Mouse (Mus musculus) embryonic fibroblast, embryonic 13.5 days (primary cell): Measurements from ENCODE around the gene Tmem234.

ENCODE experiments used
- CTCF ChIP-seq: IDR thresholded peaks from 2 replicates; pipeline ENCODE4 v1.5.1; 2011; ENCODE audit warnings: mild to moderate bottlenecking, control low read depth, low read length, moderate library complexity, borderline replicate concordance; ENCODE audit not compliant: insufficient read depth
- POLR2A ChIP-seq: IDR thresholded peaks from 2 replicates; pipeline ENCODE4 v1.6.1; 2011; ENCODE audit warnings: low read depth, mild to moderate bottlenecking, control low read depth, low read length, moderate library complexity

GRCm38 (mm10) chr4:129616631-129617030 is 16.2 kb downstream of the Tmem234 start:
- TF ChIP-seq POLR2A = no peak
- TF ChIP-seq CTCF = no peak
